Comparison of ENCODE assay signal across 1 mouse cellular context in genomic region chr6:129012012-129012411, GRCm38 (mm10). TPM values are rescaled to one million over a fixed set of nuclear protein-coding genes. Genes with fewer than 3 reads are reported as not detected.
"Had no signal": no experiment of that assay in that cellular context is flagged by ENCODE, and none has a peak within 500 bp of the region (broad histone marks: within the 10 kb centered on the region; RNA-seq: fewer than 3 reads in every experiment).

No protein-coding gene starts in this region.

RNA-seq across cellular contexts. Expression of gene Klrb1f, which starts 33.7 kb away (rescaled TPM):
- polyA plus RNA-seq: testis, adult 2 months had no signal
